Mouse (Mus musculus) thymus, adult 2 months (tissue): ENCODE results near the gene Rpl18.

Experiments
- CTCF ChIP-seq: fragments of 200-500 bp; IDR thresholded peaks from 2 replicates; pipeline ENCODE4 v1.5.1; 2012; ENCODE audit warnings: mild to moderate bottlenecking, control low read depth, low read length, moderate library complexity, borderline replicate concordance; ENCODE audit not compliant: control insufficient read depth, poor library complexity, insufficient read depth; ENCODE audit errors: extremely low read depth
- POLR2A ChIP-seq: fragments of 200-500 bp; IDR thresholded peaks from 2 replicates; pipeline ENCODE4 v1.6.1; 2012; ENCODE audit warnings: mild to moderate bottlenecking, low read length, control low read depth, moderate library complexity; ENCODE audit not compliant: control insufficient read depth, poor library complexity, insufficient read depth; ENCODE audit errors: extremely low read depth

DNA sequence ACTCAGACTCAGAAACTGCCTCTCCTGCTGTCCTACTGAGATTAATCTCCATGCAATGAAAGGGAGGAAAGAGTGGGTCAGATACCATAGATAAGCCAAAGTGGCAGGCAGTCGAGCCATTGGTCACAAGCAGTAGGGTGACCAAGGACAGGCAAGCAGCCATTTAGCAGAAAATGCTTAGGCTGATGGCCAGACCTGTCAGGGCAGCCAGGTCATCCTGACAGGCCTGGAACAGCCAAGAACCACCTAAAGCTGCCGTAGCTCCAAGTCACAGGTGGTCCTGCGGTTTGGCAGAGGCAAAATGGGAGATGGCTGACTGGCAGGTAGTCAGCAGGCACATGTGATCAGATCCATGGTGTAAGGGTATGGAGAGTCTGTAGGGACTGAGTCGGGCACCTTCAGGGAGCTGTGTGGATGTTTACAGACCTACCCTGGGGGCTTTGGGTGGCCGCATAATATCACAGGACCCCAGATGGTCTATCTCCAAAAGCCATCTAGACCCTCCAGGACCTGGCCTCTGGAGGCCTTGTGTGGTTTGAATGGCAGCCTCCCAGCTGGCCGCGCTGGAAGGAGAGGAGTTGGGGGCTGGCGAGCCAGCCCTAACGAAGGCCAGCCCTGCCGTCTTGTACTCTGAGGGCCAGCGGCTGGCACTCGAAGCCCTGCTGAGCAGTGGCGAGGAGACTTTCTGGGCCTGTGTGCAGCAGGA is 6.5 kb downstream of the Rpl18 start:
- no peak for TF ChIP-seq POLR2A
- TF ChIP-seq CTCF: no peak
